Mouse (Mus musculus): ENCODE data around the gene Ddb1.

DNA sequence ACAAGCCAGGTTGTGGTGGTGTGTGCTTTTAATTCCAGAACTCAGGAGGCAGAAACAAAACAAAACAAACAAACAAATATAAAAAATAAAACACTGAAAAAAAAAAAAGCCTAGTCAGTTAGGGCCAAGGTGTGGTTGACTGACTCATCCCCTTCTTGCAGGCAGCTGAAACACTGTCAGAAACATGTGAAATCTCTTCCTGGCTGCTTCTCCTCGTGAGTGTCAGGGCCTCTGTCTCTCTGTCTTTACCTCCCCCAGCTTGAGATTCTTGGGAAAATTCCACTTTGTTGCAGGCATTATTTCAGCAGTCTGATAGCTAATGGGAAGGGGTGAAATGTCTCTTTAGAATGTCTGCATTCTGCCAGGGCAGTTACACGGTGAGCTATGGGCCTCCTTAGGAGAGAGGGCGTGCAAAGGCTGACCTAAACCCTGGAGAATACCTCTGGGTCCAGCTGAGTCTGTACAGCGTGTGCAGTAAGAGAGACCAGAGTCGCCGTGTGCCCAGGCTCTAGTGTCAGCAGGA is 2.8 kb upstream of the Ddb1 start:
- TF ChIP-seq GATA1 (IDR thresholded peaks at IDR 0.05; ENCODE audit: low read length) (no peak), TAL1 (IDR thresholded peaks at IDR 0.05; ENCODE audit: low read length) (no peak)

Data from erythroblast, embryonic 14.5 days (primary cell).